Mouse (Mus musculus): ENCODE results near the gene Fgfr2. TPM values are rescaled to one million over a fixed set of nuclear protein-coding genes. Genes with fewer than 3 reads are reported as not detected.
"Not testable (repeated sequence)": the region's sequence is repeated elsewhere in the genome, so short reads cannot be mapped to it uniquely, and the experiment has no call there.

Fgfr2 gene
- polyA plus RNA-seq, 1 experiment from 2014 or later: 121 TPM

DNA sequence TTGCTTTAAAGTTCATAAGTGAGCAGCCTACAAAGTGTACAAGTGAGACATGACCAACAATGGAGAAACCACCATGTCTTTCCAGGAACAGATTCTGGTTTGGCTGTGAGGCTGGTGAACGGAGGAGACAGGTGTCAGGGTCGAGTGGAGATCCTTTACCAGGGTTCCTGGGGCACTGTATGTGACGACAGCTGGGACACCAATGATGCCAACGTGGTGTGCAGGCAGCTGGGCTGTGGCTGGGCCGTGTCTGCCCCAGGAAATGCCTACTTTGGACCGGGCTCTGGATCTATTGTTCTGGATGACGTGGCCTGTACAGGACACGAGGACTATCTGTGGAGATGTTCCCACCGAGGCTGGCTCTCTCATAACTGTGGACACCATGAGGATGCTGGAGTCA is 2065.2 kb downstream of the Fgfr2 start:
- not testable (repeated sequence) for H3K9me3 ChIP-seq; H3K4me2 ChIP-seq (replicated peaks); ATAC-seq (ENCODE audit: insufficient number of reproducible peaks, insufficient read depth, low FRiP score, low TSS enrichment); H3K36me3 ChIP-seq; H3K9ac ChIP-seq; H3K27me3 ChIP-seq; H3K27ac ChIP-seq; H3K4me1 ChIP-seq; H3K4me3 ChIP-seq
- 78% methylated on average over 9 of the region's 9 CpGs for WGBS

DNA sequence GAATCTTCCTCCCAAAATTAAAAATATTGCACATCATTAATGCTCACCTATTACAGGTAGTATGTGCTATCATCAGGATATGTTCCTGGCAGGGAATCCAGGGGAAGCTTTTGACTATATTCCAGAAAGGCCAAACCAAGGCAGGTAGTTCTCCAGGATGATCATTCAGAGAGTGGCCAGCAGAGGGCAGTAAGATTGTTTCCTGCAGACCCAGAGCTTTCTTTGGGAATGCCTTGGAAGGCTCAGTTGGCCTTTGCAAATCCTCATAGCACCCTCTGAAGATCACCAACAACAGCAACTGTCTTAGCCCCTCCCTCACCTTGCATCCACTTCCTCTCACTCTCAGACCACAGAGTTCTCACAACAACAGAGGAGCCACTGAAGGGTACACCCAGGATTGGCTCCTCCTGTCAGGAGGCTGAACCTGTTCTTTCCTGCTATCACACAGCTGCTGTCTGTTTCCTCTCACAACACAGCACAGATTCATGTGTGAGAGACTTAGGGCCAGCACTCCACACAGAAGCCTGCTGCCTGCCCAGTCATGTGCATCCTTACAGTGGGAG is 2068.3 kb downstream of the Fgfr2 start:
- Histone ChIP-seq H3K36me3 (no peaks in the 10 kb centered on the region), H3K4me3 (no peak overlapping the region), H3K27me3 (no peaks in the 10 kb centered on the region), H3K4me1 (no peaks in the 10 kb centered on the region), H3K4me2 (replicated peaks) (no peak overlapping the region), H3K9ac (no peak overlapping the region), H3K27ac (no peak overlapping the region), H3K9me3 (no peaks in the 10 kb centered on the region)
- no peak for ATAC-seq (ENCODE audit: insufficient number of reproducible peaks, insufficient read depth, low FRiP score, low TSS enrichment)

DNA sequence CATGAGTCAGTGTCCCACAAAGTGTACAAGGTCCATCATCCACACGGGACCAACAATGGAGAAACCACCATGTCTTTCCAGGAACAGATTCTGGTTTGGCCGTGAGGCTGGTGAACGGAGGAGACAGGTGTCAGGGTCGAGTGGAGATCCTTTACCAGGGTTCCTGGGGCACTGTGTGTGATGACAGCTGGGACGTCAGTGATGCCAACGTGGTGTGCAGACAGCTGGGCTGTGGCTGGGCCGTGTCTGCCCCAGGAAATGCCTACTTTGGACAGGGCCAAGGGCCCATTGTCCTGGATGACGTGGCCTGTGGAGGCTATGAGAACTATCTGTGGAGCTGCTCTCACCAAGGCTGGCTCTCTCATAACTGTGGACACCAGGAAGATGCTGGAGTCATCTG is 2073.3 kb downstream of the Fgfr2 start:
- not testable (repeated sequence) for H3K27ac ChIP-seq; H3K9ac ChIP-seq; H3K4me3 ChIP-seq; H3K27me3 ChIP-seq; H3K36me3 ChIP-seq; H3K4me1 ChIP-seq; H3K4me2 ChIP-seq (replicated peaks); ATAC-seq (ENCODE audit: insufficient number of reproducible peaks, insufficient read depth, low FRiP score, low TSS enrichment); H3K9me3 ChIP-seq
- WGBS: 83% methylated on average over 8 of the region's 8 CpGs

GRCm38 (mm10) chr7:131045258-131045835 is 2077.8 kb downstream of the Fgfr2 start:
- not testable (repeated sequence) for ATAC-seq (ENCODE audit: insufficient number of reproducible peaks, insufficient read depth, low FRiP score, low TSS enrichment)

GRCm38 (mm10) chr7:131042657-131043056 is 2080.5 kb downstream of the Fgfr2 start:
- no peak for ATAC-seq (ENCODE audit: insufficient number of reproducible peaks, insufficient read depth, low FRiP score, low TSS enrichment)

More at GRCm38 (mm10) chr7:131045258-131045835, 2077.8 kb downstream of the Fgfr2 start:
- not testable (repeated sequence) for H3K27me3 ChIP-seq; H3K4me2 ChIP-seq (replicated peaks); H3K9ac ChIP-seq; H3K27ac ChIP-seq; H3K4me1 ChIP-seq; H3K4me3 ChIP-seq; H3K9me3 ChIP-seq; H3K36me3 ChIP-seq
- WGBS: 28% methylated on average over 3 of the region's 3 CpGs

DNA sequence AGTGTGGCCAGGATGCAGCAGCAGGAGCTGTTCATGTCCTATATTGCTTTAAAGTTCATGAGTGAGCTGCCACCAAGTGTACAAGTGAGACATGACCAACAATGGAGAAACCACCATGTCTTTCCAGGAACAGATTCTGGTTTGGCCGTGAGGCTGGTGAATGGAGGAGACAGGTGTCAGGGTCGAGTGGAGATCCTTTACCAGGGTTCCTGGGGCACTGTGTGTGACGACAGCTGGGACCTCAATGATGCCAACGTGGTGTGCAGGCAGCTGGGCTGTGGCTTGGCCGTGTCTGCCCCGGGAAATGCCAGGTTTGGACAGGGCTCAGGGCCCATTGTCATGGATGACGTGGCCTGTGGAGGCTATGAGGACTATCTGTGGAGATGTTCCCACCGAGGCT is 2082.4 kb downstream of the Fgfr2 start:
- ATAC-seq (ENCODE audit: insufficient number of reproducible peaks, insufficient read depth, low FRiP score, low TSS enrichment); H3K4me1 ChIP-seq; H3K4me2 ChIP-seq (replicated peaks); H3K9me3 ChIP-seq; H3K36me3 ChIP-seq; H3K27ac ChIP-seq; H3K4me3 ChIP-seq; H3K27me3 ChIP-seq; H3K9ac ChIP-seq: not testable (repeated sequence)
- WGBS: 80% methylated on average over 8 of the region's 8 CpGs

More at GRCm38 (mm10) chr7:131042657-131043056, 2080.5 kb downstream of the Fgfr2 start:
- Histone ChIP-seq H3K9ac (no peak overlapping the region), H3K4me2 (replicated peaks) (no peak overlapping the region), H3K4me3 (no peak overlapping the region), H3K27me3 (no peaks in the 10 kb centered on the region), H3K36me3 (no peaks in the 10 kb centered on the region), H3K9me3 (no peaks in the 10 kb centered on the region), H3K4me1 (no peaks in the 10 kb centered on the region), H3K27ac (no peak overlapping the region)
- WGBS: 59% methylated on average over 1 of the region's 1 CpGs

GRCm38 (mm10) chr7:131037083-131037482 is 2086.1 kb downstream of the Fgfr2 start:
- Histone ChIP-seq H3K4me2 (replicated peaks) (no peak overlapping the region), H3K4me3 (no peak overlapping the region), H3K27ac (no peak overlapping the region), H3K9ac (no peak overlapping the region), H3K27me3 (no peaks in the 10 kb centered on the region), H3K9me3 (no peaks in the 10 kb centered on the region), H3K36me3 (no peaks in the 10 kb centered on the region), H3K4me1 (no peaks in the 10 kb centered on the region)
- no peak for ATAC-seq (ENCODE audit: insufficient number of reproducible peaks, insufficient read depth, low FRiP score, low TSS enrichment)
- WGBS: 93% methylated on average over 2 of the region's 2 CpGs

DNA sequence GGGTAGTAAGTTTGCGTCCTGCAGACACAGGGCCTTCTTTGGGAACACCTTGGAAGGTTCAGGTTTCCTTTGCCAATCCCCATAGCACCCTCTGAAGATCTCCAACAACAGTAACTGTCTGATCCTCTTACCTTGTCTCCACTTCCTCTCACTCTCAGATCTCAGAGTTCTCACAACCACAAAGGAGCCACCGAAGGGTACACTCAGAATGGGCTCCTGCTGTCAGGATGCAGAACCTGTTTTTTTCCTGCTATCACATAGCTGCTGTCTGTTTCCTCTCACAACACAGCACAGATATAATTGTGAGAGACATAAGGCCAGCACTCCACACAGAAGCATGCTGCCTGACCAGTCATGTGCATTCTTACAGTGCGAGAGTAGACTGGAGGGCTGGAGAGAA is 2086.8 kb downstream of the Fgfr2 start:
- Histone ChIP-seq H3K36me3 (no peaks in the 10 kb centered on the region), H3K9me3 (no peaks in the 10 kb centered on the region), H3K4me3 (no peak overlapping the region), H3K27me3 (no peaks in the 10 kb centered on the region), H3K4me1 (no peaks in the 10 kb centered on the region), H3K9ac (no peak overlapping the region), H3K4me2 (replicated peaks) (no peak overlapping the region), H3K27ac (no peak overlapping the region)
- WGBS: 76% methylated on average over 3 of the region's 3 CpGs
- no peak for ATAC-seq (ENCODE audit: insufficient number of reproducible peaks, insufficient read depth, low FRiP score, low TSS enrichment)

GRCm38 (mm10) chr7:131031755-131032154 is 2091.4 kb downstream of the Fgfr2 start, which contains the start of gene Dmbt1:
Dmbt1 (plus strand) TSS chr7:131032053.
- no peaks in the 10 kb centered on the region for H3K9me3 ChIP-seq
- no peaks in the 10 kb centered on the region for H3K4me1 ChIP-seq
- H3K36me3 ChIP-seq: no peaks in the 10 kb centered on the region
- no peaks in the 10 kb centered on the region for H3K27me3 ChIP-seq
- no peak for ATAC-seq (ENCODE audit: insufficient number of reproducible peaks, insufficient read depth, low FRiP score, low TSS enrichment)
- WGBS: 84% methylated on average over 5 of the region's 5 CpGs
- no peak within 1 kb of the TSS for H3K9ac ChIP-seq
- no peak within 1 kb of the TSS for H3K27ac ChIP-seq
- no peak within 1 kb of the TSS for H3K4me3 ChIP-seq
- no peak within 1 kb of the TSS for H3K4me2 ChIP-seq (replicated peaks)

- no peak overlapping the region for H3K9ac ChIP-seq
- 61% methylated on average over 1 of the region's 1 CpGs for WGBS
- no peaks in the 10 kb centered on the region for H3K27me3 ChIP-seq
- no peaks in the 10 kb centered on the region for H3K36me3 ChIP-seq
- no peak overlapping the region for H3K4me3 ChIP-seq
- ATAC-seq (ENCODE audit: insufficient number of reproducible peaks, insufficient read depth, low FRiP score, low TSS enrichment): no peak
- H3K9me3 ChIP-seq: no peaks in the 10 kb centered on the region
- no peaks in the 10 kb centered on the region for H3K4me1 ChIP-seq
- no peak overlapping the region for H3K27ac ChIP-seq
- no peak overlapping the region for H3K4me2 ChIP-seq (replicated peaks)
These were observed 2095.6 kb downstream of the Fgfr2 start for GRCm38 (mm10) chr7:131027557-131027956.

GRCm38 (mm10) chr7:131024807-131025206 is 2098.3 kb downstream of the Fgfr2 start:
- H3K9ac ChIP-seq: no peak overlapping the region
- H3K27me3 ChIP-seq: no peaks in the 10 kb centered on the region
- no peaks in the 10 kb centered on the region for H3K9me3 ChIP-seq
- no peaks in the 10 kb centered on the region for H3K36me3 ChIP-seq
- 59% methylated on average over 1 of the region's 1 CpGs for WGBS
- H3K4me3 ChIP-seq: no peak overlapping the region
- no peak for ATAC-seq (ENCODE audit: insufficient number of reproducible peaks, insufficient read depth, low FRiP score, low TSS enrichment)
- H3K4me2 ChIP-seq (replicated peaks): no peak overlapping the region
- H3K27ac ChIP-seq: no peak overlapping the region
- no peaks in the 10 kb centered on the region for H3K4me1 ChIP-seq

DNA sequence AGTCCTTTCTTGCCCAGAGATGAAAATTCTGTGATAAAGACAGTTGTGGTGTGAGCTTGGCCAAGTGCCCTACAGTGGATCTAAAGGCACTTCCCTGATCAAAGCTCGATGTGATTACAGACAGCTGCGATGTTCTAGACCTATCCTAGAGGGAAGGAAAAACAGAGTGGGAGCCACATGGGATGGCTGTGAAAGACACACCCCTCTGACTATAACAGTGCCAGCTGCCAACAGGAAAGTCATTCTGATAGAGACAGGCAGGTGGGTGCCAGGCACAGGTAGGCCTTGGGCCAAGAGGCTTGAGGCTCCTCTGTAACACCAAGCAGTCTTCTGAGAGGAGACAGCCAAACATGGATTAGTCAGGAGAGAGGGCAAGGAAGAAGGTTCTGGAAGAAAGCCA is 2104.0 kb downstream of the Fgfr2 start:
- no peak for ATAC-seq (ENCODE audit: insufficient number of reproducible peaks, insufficient read depth, low FRiP score, low TSS enrichment)

More for the DNA sequence above, 2104.0 kb downstream of the Fgfr2 start:
- no peaks in the 10 kb centered on the region for H3K4me1 ChIP-seq
- H3K27ac ChIP-seq: no peak overlapping the region
- H3K9me3 ChIP-seq: no peaks in the 10 kb centered on the region
- WGBS: 84% methylated on average over 2 of the region's 2 CpGs
- H3K9ac ChIP-seq: no peak overlapping the region
- no peak overlapping the region for H3K4me2 ChIP-seq (replicated peaks)
- no peaks in the 10 kb centered on the region for H3K27me3 ChIP-seq
- no peak overlapping the region for H3K4me3 ChIP-seq
- no peaks in the 10 kb centered on the region for H3K36me3 ChIP-seq

Data from embryonic facial prominence, embryonic 12.5 days (tissue).